18 mouse cellular contexts compared by ENCODE assay signal in the genomic region with DNA sequence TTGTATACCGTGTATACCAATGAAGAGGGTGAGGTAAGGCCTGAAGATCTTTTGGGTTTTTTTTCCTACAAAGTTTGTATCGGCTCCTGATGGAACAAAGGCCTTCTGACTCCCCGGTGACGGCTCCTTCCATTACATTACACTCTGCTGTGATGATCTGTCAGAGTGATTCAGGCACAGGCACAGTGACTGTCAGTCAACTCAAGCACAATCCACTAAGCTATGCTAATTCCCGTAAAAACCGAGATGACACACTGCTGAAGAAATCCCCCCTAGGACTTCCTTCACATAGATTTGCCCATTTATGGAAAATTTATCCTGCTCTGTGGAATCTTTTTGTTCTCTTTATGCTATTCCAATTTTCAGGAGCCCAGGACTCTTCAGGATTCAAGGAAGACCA.
A peak's percentile ranks its signal among the peaks of the same experiment; 100 is the strongest.
DNase-seq lines count a peak whose midpoint lies in the region; ATAC-seq and TF ChIP-seq lines count a peak whose summit lies in the region.
"Had no signal": no experiment of that assay in that cellular context is flagged by ENCODE, and none has a peak within 500 bp of the region (broad histone marks: within the 10 kb centered on the region; RNA-seq: fewer than 3 reads in every experiment).

No protein-coding gene starts in this region.

- H3K27me3 ChIP-seq in heart, embryonic 10.5 days (ENCODE audit: insufficient read depth, poor library complexity, severe bottlenecking) = no peaks in the 10 kb centered on the region
- H3K27me3 ChIP-seq in forebrain, embryonic 16.5 days (replicated peaks; ENCODE audit: control insufficient read depth, insufficient read depth, low read length) = no peaks in the 10 kb centered on the region
- no peaks in the 10 kb centered on the region for H3K27me3 ChIP-seq in midbrain, embryonic 16.5 days (ENCODE audit: control insufficient read depth, insufficient read depth, low read depth, low read length)
- H3K27me3 ChIP-seq: embryonic facial prominence, embryonic 12.5 days; liver, embryonic 15.5 days had no signal

- no peak overlapping the region for H3K4me3 ChIP-seq in heart, embryonic 10.5 days
- no peak overlapping the region for H3K4me3 ChIP-seq in forebrain, embryonic 16.5 days (replicated peaks; ENCODE audit: low read length)
- H3K4me3 ChIP-seq in midbrain, embryonic 16.5 days (ENCODE audit: low read depth, low read length) = no peak overlapping the region
- H3K4me3 ChIP-seq in gastrocnemius, adult 2 months = no peak overlapping the region
- H3K4me3 ChIP-seq: embryonic facial prominence, embryonic 12.5 days; liver, embryonic 15.5 days had no signal

- ATAC-seq in forebrain, embryonic 16.5 days = peak; percentile 92
- ATAC-seq in midbrain, embryonic 16.5 days = peak; percentile 48; the same call in 1 of the 2 replicates

- no peak overlapping the region for H3K9ac ChIP-seq in forebrain, embryonic 16.5 days (replicated peaks; ENCODE audit: low read depth, low read length)
- no peak overlapping the region for H3K9ac ChIP-seq in midbrain, embryonic 16.5 days (ENCODE audit: low read depth, low read length)
- H3K9ac ChIP-seq: embryonic facial prominence, embryonic 12.5 days; liver, embryonic 15.5 days had no signal

- H3K9me3 ChIP-seq in heart, embryonic 10.5 days = no peaks in the 10 kb centered on the region
- H3K9me3 ChIP-seq in forebrain, embryonic 16.5 days (ENCODE audit: control insufficient read depth, low read length) = no peaks in the 10 kb centered on the region
- no peaks in the 10 kb centered on the region for H3K9me3 ChIP-seq in midbrain, embryonic 16.5 days (replicated peaks; ENCODE audit: control insufficient read depth, low read length, poor library complexity, severe bottlenecking)
- H3K9me3 ChIP-seq: embryonic facial prominence, embryonic 12.5 days; liver, embryonic 15.5 days had no signal

- no peak overlapping the region for H3K4me2 ChIP-seq in forebrain, embryonic 16.5 days (ENCODE audit: low read length)
- H3K4me2 ChIP-seq in midbrain, embryonic 16.5 days (ENCODE audit: low read length) = no peak overlapping the region
- H3K4me2 ChIP-seq: embryonic facial prominence, embryonic 12.5 days; heart, embryonic 11.5 days; liver, embryonic 15.5 days had no signal

- intact Hi-C loops in gastrocnemius, adult 2 months (cut with DNase I) = no loop called here

- no peak for TF ChIP-seq CTCF in gastrocnemius, adult 2 months (IDR thresholded peaks at IDR 0.05)

- no peaks in the 10 kb centered on the region for H3K36me3 ChIP-seq in heart, embryonic 10.5 days
- H3K36me3 ChIP-seq in forebrain, embryonic 16.5 days (ENCODE audit: control insufficient read depth, insufficient read depth) = no peaks in the 10 kb centered on the region
- H3K36me3 ChIP-seq in midbrain, embryonic 16.5 days (ENCODE audit: control insufficient read depth, insufficient read depth, low read length) = no peaks in the 10 kb centered on the region
- H3K36me3 ChIP-seq: embryonic facial prominence, embryonic 12.5 days; G1E; liver, embryonic 15.5 days had no signal

- DNase-seq in heart, embryonic 10.5 days (ENCODE audit: low spot score) = no peak
- no peak for DNase-seq in heart, adult 9 months (ENCODE audit: low spot score in 2 of 2)
- DNase-seq in brain, adult 2 months (ENCODE audit: low read depth, low spot score) = peak; percentile 19
- no peak for DNase-seq in layer of hippocampus, postnatal 14 days (ENCODE audit: low spot score in 2 of 2)
- DNase-seq in gastrocnemius, adult 2 months = no peak
- DNase-seq: adrenal gland, postnatal 36 days; cerebellum, adult 8-10 months; heart, postnatal 10 days; kidney, adult 18-20 months; layer of hippocampus, postnatal 36 days; thymus, postnatal 25 days had no signal

- WGBS in heart, embryonic 10.5 days = 37% methylated on average over 6 of the region's 6 CpGs
- 31% methylated on average over 6 of the region's 6 CpGs for WGBS in forebrain, embryonic 16.5 days
- 17% methylated on average over 6 of the region's 6 CpGs for WGBS in midbrain, embryonic 16.5 days

- peaks cover 26% of the 10 kb centered on the region for H3K4me1 ChIP-seq in heart, embryonic 10.5 days
- H3K4me1 ChIP-seq in forebrain, embryonic 16.5 days (replicated peaks; ENCODE audit: control insufficient read depth, insufficient read depth, low read length) = peaks cover 8% of the 10 kb centered on the region
- H3K4me1 ChIP-seq in midbrain, embryonic 16.5 days (ENCODE audit: control insufficient read depth, insufficient read depth, low read length) = no peaks in the 10 kb centered on the region
- H3K4me1 ChIP-seq: embryonic facial prominence, embryonic 12.5 days; liver, embryonic 15.5 days had no signal

- H3K27ac ChIP-seq in heart, embryonic 10.5 days = peak overlapping the region; percentile 23; the same call in 1 of the 2 replicates
- H3K27ac ChIP-seq in forebrain, embryonic 16.5 days (ENCODE audit: low read length) = 0 out of 2 replicates have a peak overlapping the region, but pooled peaks have one; percentile 32
- no peak overlapping the region for H3K27ac ChIP-seq in midbrain, embryonic 16.5 days (ENCODE audit: low read length)
- H3K27ac ChIP-seq in gastrocnemius, adult 2 months = no peak overlapping the region
- H3K27ac ChIP-seq: embryonic facial prominence, embryonic 12.5 days; kidney, postnatal 0 days; liver, embryonic 15.5 days had no signal

Comparison
In these comparisons a context has a peak if more than half of its experiments do, and no peak if none do; other contexts are left out.
1. H3K27ac ChIP-seq: peak in heart, embryonic 10.5 days (single experiment) and forebrain, embryonic 16.5 days (single experiment); none in midbrain, embryonic 16.5 days (single experiment) and gastrocnemius, adult 2 months (single experiment).